Mouse (Mus musculus): ENCODE measurements at regions not wholly inside any gene's neighbourhood (a gene's known extent, or its start where the extent isn't known, plus 50 kb on each side); places are given as distances from the start of the nearest gene placed in this dataset.

DNA sequence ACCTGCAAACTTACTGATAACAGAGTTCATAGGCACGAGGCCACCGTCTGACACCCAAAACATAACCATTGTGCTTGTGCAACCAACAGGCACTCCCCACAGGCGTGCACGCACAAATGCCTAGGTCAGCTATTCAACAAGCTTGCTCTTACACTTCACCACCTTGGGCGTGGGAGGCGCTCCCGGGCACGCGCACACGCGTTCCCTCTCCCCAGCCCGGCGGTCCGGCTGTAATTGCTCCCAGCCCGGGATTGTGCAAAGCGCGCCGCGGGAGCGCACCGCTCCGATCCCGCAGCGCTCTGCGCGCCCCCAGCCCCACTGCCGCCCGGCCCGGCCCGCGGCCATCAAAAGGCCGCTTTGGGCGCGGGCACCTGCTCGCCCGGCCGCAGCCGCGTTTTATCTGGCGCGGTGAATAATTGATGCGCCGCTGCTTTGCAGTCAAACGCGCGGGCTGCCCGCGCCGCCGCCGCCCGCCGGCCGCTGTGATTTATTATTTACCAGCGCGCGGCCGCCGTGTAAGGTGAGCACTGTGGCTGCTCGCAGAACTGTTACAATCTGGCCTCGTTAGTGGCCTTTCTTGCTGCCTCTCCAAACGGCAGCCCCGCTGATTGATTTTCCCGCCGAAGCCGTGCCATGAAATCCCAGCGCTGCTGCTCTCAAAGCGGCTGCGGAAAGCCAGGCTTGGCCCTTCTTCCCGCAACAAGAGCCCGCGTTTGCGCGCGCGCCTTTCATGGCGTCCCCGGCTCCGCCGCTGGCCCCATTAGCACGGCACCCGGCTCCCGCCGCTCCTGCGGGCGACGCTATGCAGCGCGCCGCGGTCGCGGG lies 102.9 kb downstream of the Irx5 start:
- TF ChIP-seq CTCF (IDR thresholded peaks at IDR 0.05; ENCODE audit: control insufficient read depth, insufficient read depth, insufficient replicate concordance, low read depth, low read length) (no peak), POLR2A (IDR thresholded peaks at IDR 0.05; ENCODE audit: control insufficient read depth, low read depth, low read length) (no peak)
